Mouse (Mus musculus): ENCODE data around the gene Sympk. TPM values are rescaled to one million over a fixed set of nuclear protein-coding genes. Genes with fewer than 3 reads are reported as not detected.

Sympk gene
- polyA plus RNA-seq, 1 experiment from 2014 or later, result 15.8 TPM

DNA sequence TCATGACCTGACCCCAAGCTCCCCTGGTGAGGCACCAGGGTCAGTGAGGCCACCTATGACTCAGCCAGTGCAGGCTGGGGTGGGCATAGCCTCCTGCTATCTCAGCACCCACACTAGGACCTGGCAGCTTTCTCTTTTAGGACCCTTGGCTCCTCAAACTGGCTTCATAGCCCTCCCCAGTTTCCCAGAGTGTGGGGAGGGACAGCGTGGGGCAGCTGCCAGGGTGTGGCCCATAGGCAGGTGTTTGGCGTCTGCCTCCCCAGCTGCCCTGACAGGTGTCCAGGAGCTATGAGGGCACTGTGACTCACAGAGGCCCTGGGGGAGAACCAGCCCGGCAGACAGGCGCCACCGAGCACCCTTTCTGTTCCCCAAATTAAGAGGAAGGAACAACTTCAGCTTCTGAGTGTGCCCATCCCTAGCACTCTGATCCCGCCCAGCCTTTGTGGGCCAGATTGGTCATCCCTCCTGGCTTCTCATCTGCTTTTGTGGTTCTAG, 60.1 kb downstream of the Sympk start:
- peak overlapping the region; percentile 55 for H3K4me2 ChIP-seq (ENCODE audit: low read length)
- peak overlapping the region; percentile 64 for H3K9ac ChIP-seq (ENCODE audit: low read length)
- H3K36me3 ChIP-seq (ENCODE audit: control insufficient read depth, insufficient read depth, low read length), result peaks cover 65% of the 10 kb centered on the region
- peaks cover 35 to 51% of the 10 kb centered on the region in 2 experiments for H3K4me1 ChIP-seq (ENCODE audit: control insufficient read depth in 2 of 2, insufficient read depth in 2 of 2, low read length in 2 of 2)
- no peaks in the 10 kb centered on the region for H3K9me3 ChIP-seq (ENCODE audit: control insufficient read depth, low read length)
- whole genome bisulfite sequencing, result 67% methylated on average over 6 of the region's 6 CpGs
- H3K27ac ChIP-seq (replicated peaks in 1 of 2; ENCODE audit: control insufficient read depth in 1 of 2, insufficient read depth in 1 of 2, low read depth in 2 of 2, low read length in 2 of 2), result peak overlapping the region; percentile 50 to 78
- peak overlapping the region; percentile 29 to 30 for H3K4me3 ChIP-seq (ENCODE audit: control insufficient read depth in 1 of 2, insufficient read depth in 1 of 2, low read depth in 1 of 2, low read length in 2 of 2)
- no peaks in the 10 kb centered on the region for H3K27me3 ChIP-seq (ENCODE audit: control insufficient read depth, insufficient read depth, low read length)
- ATAC-seq (ENCODE audit: insufficient number of reproducible peaks, insufficient read depth, low FRiP score, low read depth), result no peak

DNA sequence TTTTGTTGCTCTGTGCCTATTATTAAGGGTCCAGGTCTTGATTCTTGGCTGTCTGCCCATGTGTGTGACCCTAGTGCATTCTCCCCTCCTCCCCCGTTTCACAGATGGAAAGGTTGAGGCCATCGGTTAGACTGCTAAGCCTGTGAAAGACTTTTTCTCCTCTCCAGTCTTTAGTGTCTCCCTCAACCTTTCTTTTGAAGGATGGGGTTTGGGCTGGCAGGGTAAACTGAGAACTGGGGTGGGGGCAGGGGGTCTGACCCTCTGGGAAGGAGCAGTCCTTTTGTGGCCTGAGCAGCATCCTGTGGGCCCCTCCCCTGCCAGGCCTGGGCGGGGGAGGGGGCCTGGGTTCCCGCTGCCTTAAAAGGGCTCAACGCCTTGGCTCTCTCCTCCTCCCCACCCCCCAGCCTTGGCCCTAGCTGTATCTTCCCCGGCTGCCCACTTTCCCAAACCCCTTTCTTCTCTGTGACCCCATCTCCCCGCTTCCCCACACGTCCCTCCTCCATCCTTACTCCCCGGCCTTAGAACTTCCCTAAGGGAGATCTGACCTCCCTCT, 60.8 kb downstream of the Sympk start:
- H3K4me1 ChIP-seq (ENCODE audit: control insufficient read depth in 2 of 2, insufficient read depth in 2 of 2, low read length in 2 of 2), result peaks cover 35 to 47% of the 10 kb centered on the region in 2 experiments
- H3K9ac ChIP-seq (ENCODE audit: low read length), result peak overlapping the region; percentile 48
- H3K27ac ChIP-seq (replicated peaks in 1 of 2; ENCODE audit: control insufficient read depth in 1 of 2, insufficient read depth in 1 of 2, low read depth in 2 of 2, low read length in 2 of 2), result peak overlapping the region in 1 of 2 experiments; percentile 78; a peak in 2 of 4 replicates
- ATAC-seq (ENCODE audit: insufficient number of reproducible peaks, insufficient read depth, low FRiP score, low read depth), result no peak
- 0 out of 4 replicates have a peak overlapping the region, but pooled peaks of 1 of the 2 experiments have one; percentile 2 for H3K4me3 ChIP-seq (ENCODE audit: control insufficient read depth in 1 of 2, insufficient read depth in 1 of 2, low read depth in 1 of 2, low read length in 2 of 2)
- H3K9me3 ChIP-seq (ENCODE audit: control insufficient read depth, low read length), result no peaks in the 10 kb centered on the region
- H3K4me2 ChIP-seq (ENCODE audit: low read length), result peak overlapping the region; percentile 55
- no peaks in the 10 kb centered on the region for H3K27me3 ChIP-seq (ENCODE audit: control insufficient read depth, insufficient read depth, low read length)
- WGBS, result 21% methylated on average over 9 of the region's 9 CpGs
- H3K36me3 ChIP-seq (ENCODE audit: control insufficient read depth, insufficient read depth, low read length), result peaks cover 65% of the 10 kb centered on the region

DNA sequence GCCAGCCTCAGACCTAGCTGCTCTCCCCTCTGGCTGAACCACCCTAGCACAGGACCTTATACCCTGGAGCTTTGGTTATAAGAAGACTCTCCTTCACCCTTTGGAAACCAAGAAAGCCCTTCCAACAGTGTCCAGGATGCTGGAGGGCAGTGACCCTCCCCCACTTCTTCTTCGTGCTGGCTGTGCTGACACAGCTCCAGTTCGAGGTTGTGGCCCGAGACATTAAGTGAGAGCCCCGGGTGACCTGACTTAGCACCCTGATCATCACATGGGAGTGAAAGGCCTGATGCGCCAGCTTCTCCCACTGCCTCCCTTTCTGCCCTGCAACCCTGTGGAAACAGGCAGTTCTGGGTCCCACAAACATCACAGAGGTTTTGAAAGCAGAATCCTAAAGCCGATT, 61.3 kb downstream of the Sympk start:
- peak overlapping the region; percentile 48 for H3K9ac ChIP-seq (ENCODE audit: low read length)
- H3K27ac ChIP-seq (replicated peaks in 1 of 2; ENCODE audit: control insufficient read depth in 1 of 2, insufficient read depth in 1 of 2, low read depth in 2 of 2, low read length in 2 of 2), result peak overlapping the region in 1 of 2 experiments; percentile 46; a peak in 2 of 4 replicates
- H3K9me3 ChIP-seq (ENCODE audit: control insufficient read depth, low read length), result no peaks in the 10 kb centered on the region
- peak overlapping the region; percentile 55 for H3K4me2 ChIP-seq (ENCODE audit: low read length)
- peaks cover 64% of the 10 kb centered on the region for H3K36me3 ChIP-seq (ENCODE audit: control insufficient read depth, insufficient read depth, low read length)
- no peak overlapping the region for H3K4me3 ChIP-seq (ENCODE audit: control insufficient read depth in 1 of 2, insufficient read depth in 1 of 2, low read depth in 1 of 2, low read length in 2 of 2)
- no peaks in the 10 kb centered on the region for H3K27me3 ChIP-seq (ENCODE audit: control insufficient read depth, insufficient read depth, low read length)
- H3K4me1 ChIP-seq (ENCODE audit: control insufficient read depth in 2 of 2, insufficient read depth in 2 of 2, low read length in 2 of 2), result peaks cover 35 to 47% of the 10 kb centered on the region in 2 experiments
- WGBS, result 8% methylated on average over 6 of the region's 6 CpGs
- ATAC-seq (ENCODE audit: insufficient number of reproducible peaks, insufficient read depth, low FRiP score, low read depth), result no peak

GRCm38 (mm10) chr7:19086042-19086441, 61.9 kb downstream of the Sympk start:
- no peaks in the 10 kb centered on the region for H3K27me3 ChIP-seq (ENCODE audit: control insufficient read depth, insufficient read depth, low read length)
- peak overlapping the region; percentile 48 for H3K9ac ChIP-seq (ENCODE audit: low read length)
- H3K4me1 ChIP-seq (ENCODE audit: control insufficient read depth in 2 of 2, insufficient read depth in 2 of 2, low read length in 2 of 2), result peaks cover 35 to 47% of the 10 kb centered on the region in 2 experiments
- no peak overlapping the region for H3K4me3 ChIP-seq (ENCODE audit: control insufficient read depth in 1 of 2, insufficient read depth in 1 of 2, low read depth in 1 of 2, low read length in 2 of 2)
- H3K27ac ChIP-seq (replicated peaks in 1 of 2; ENCODE audit: control insufficient read depth in 1 of 2, insufficient read depth in 1 of 2, low read depth in 2 of 2, low read length in 2 of 2), result 0 out of 4 replicates have a peak overlapping the region, but pooled peaks of 1 of the 2 experiments have one; percentile 46
- peak overlapping the region; percentile 55 for H3K4me2 ChIP-seq (ENCODE audit: low read length)
- H3K36me3 ChIP-seq (ENCODE audit: control insufficient read depth, insufficient read depth, low read length), result peaks cover 64% of the 10 kb centered on the region
- 9% methylated on average over 14 of the region's 14 CpGs for WGBS
- no peak for ATAC-seq (ENCODE audit: insufficient number of reproducible peaks, insufficient read depth, low FRiP score, low read depth)
- no peaks in the 10 kb centered on the region for H3K9me3 ChIP-seq (ENCODE audit: control insufficient read depth, low read length)

DNA sequence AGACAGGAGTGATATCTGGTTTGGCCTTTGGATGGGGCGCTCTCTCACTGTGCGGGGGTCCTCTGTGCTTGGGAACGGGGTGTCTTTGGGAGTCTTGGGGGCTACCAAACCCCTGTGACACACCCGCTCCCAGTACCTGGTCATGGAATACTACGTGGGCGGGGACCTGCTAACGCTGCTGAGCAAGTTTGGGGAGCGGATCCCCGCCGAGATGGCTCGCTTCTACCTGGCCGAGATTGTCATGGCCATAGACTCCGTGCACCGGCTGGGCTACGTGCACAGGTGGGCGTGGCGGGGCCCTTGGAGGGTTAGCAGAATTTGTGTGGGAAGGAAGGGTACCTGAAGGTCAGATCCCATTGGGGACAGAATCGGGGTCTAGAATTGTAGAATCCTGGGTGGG, 62.6 kb downstream of the Sympk start:
- Histone ChIP-seq H3K36me3 (ENCODE audit: control insufficient read depth, insufficient read depth, low read length) (peaks cover 62% of the 10 kb centered on the region), H3K4me3 (ENCODE audit: control insufficient read depth in 1 of 2, insufficient read depth in 1 of 2, low read depth in 1 of 2, low read length in 2 of 2) (no peak overlapping the region), H3K27ac (replicated peaks in 1 of 2; ENCODE audit: control insufficient read depth in 1 of 2, insufficient read depth in 1 of 2, low read depth in 2 of 2, low read length in 2 of 2) (no peak overlapping the region), H3K9me3 (ENCODE audit: control insufficient read depth, low read length) (no peaks in the 10 kb centered on the region), H3K4me1 (ENCODE audit: control insufficient read depth in 2 of 2, insufficient read depth in 2 of 2, low read length in 2 of 2) (peaks cover 36 to 49% of the 10 kb centered on the region in 2 experiments), H3K4me2 (ENCODE audit: low read length) (no peak overlapping the region), H3K27me3 (ENCODE audit: control insufficient read depth, insufficient read depth, low read length) (no peaks in the 10 kb centered on the region), H3K9ac (ENCODE audit: low read length) (no peak overlapping the region)
- no peak for ATAC-seq (ENCODE audit: insufficient number of reproducible peaks, insufficient read depth, low FRiP score, low read depth)
- WGBS, result 71% methylated on average over 18 of the region's 18 CpGs

DNA sequence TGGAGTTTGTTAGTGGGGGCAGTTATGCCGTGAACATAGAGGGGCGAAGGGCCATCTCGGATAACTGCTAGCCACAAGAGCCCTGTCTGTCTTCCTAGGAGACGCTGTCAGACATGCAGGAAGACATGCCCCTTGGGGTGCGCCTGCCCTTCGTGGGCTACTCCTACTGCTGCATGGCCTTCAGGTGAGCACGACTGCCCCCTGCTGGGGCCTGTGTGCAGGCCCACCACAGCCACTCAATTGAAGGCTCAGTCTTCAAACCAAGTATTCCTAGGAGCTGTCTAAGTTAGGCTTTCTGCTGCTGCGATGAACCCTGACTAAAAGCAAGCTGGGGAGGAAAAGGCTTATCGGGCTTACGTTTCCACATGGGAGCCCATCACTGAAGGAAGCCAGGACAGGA, 64.6 kb downstream of the Sympk start:
- Histone ChIP-seq H3K4me1 (ENCODE audit: control insufficient read depth in 2 of 2, insufficient read depth in 2 of 2, low read length in 2 of 2) (peaks cover 40 to 46% of the 10 kb centered on the region in 2 experiments), H3K36me3 (ENCODE audit: control insufficient read depth, insufficient read depth, low read length) (peaks cover 51% of the 10 kb centered on the region), H3K27me3 (ENCODE audit: control insufficient read depth, insufficient read depth, low read length) (no peaks in the 10 kb centered on the region), H3K9ac (ENCODE audit: low read length) (no peak overlapping the region), H3K9me3 (ENCODE audit: control insufficient read depth, low read length) (no peaks in the 10 kb centered on the region), H3K27ac (replicated peaks in 1 of 2; ENCODE audit: control insufficient read depth in 1 of 2, insufficient read depth in 1 of 2, low read depth in 2 of 2, low read length in 2 of 2) (no peak overlapping the region), H3K4me2 (ENCODE audit: low read length) (no peak overlapping the region), H3K4me3 (ENCODE audit: control insufficient read depth in 1 of 2, insufficient read depth in 1 of 2, low read depth in 1 of 2, low read length in 2 of 2) (no peak overlapping the region)
- 35% methylated on average over 10 of the region's 10 CpGs for WGBS
- no peak for ATAC-seq (ENCODE audit: insufficient number of reproducible peaks, insufficient read depth, low FRiP score, low read depth)

- Histone ChIP-seq H3K4me2 (ENCODE audit: low read length) (peak overlapping the region; percentile 87), H3K9ac (ENCODE audit: low read length) (peak overlapping the region; percentile 66; the same call in 1 of the 2 replicates), H3K27ac (replicated peaks in 1 of 2; ENCODE audit: control insufficient read depth in 1 of 2, insufficient read depth in 1 of 2, low read depth in 2 of 2, low read length in 2 of 2) (peak overlapping the region; percentile 92 to 100; a peak in 2 of 4 replicates), H3K36me3 (ENCODE audit: control insufficient read depth, insufficient read depth, low read length) (peaks cover 52% of the 10 kb centered on the region), H3K27me3 (ENCODE audit: control insufficient read depth, insufficient read depth, low read length) (no peaks in the 10 kb centered on the region), H3K4me3 (ENCODE audit: control insufficient read depth in 1 of 2, insufficient read depth in 1 of 2, low read depth in 1 of 2, low read length in 2 of 2) (no peak overlapping the region), H3K9me3 (ENCODE audit: control insufficient read depth, low read length) (no peaks in the 10 kb centered on the region), H3K4me1 (ENCODE audit: control insufficient read depth in 2 of 2, insufficient read depth in 2 of 2, low read length in 2 of 2) (peaks cover 29 to 30% of the 10 kb centered on the region in 2 experiments)
- WGBS, result 48% methylated on average over 17 of the region's 17 CpGs
- ATAC-seq (ENCODE audit: insufficient number of reproducible peaks, insufficient read depth, low FRiP score, low read depth), result no peak
Measured at GRCm38 (mm10) chr7:19091913-19092312, 67.7 kb downstream of the Sympk start.

Measured in heart, embryonic 14.5 days (tissue).